Mouse (Mus musculus): Measurements from ENCODE around the gene Gps2.

Gps2 gene

DNA sequence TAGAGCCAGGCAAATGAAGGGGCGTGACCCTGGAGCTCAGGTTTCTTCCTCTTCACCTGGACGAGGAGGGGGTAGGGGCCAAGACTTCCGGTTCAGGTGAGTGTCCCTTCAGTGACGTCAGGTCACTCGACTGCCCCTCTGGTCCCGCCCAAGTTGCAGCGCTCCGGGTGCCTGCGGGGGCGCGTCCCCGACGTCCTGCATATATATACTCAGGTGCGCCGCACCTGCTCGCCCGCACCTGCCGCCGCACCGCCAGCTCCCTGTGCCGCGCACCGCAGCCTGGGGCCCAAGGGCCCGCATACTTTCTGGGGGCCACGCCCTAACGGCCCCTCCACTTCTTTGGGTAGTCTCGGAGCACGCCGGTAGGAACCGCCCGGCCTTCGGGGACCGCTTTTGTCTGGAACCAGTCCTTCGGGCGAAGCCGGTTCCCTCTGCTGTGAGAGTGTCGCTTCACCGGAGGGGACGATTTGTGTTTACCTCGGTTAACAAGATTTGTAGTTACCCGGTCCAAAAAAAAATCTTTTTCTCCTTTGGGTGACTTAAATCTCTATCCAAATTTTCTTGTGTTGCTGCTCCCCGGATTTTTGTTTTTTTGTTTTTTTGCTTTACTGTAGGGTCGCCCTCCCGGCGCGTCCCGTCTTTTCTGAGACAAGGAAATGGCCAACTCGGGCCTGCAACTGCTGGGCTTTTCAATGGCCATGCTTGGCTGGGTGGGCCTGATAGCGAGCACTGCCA, 51.8 kb downstream of the Gps2 start:
- no peak for DNase-seq (ENCODE audit: low spot score)
